Mouse (Mus musculus) forebrain, embryonic 11.5 days (tissue): Measurements from ENCODE around the gene Osbpl2. TPM values are rescaled to one million over a fixed set of nuclear protein-coding genes. Genes with fewer than 3 reads are reported as not detected.

Experiments used
- ATAC-seq: fragments of 200-750 bp; cut with Nextera tagmentation; replicated peaks from 2 replicates; pipeline ENCODE4 v1.8.0; 2017; ENCODE audit warnings: moderate TSS enrichment; ENCODE audit not compliant: low FRiP score
- DNase-seq: peaks from one replicate; pipeline ENCODE4 v3.0.0-alpha.2; 2017; ENCODE audit warnings: low spot score
- H3K27ac ChIP-seq: fragments of 300-500 bp; sonication (generic); 2 replicates; pipeline ENCODE4 v1.5.1; 2014; ENCODE audit warnings: low read depth, low read length
- H3K27me3 ChIP-seq: fragments of 300-500 bp; sonication (generic); 2 replicates; pipeline ENCODE4 v1.6.1; 2014; ENCODE audit warnings: mild to moderate bottlenecking, low read length, mixed read lengths; ENCODE audit not compliant: control insufficient read depth, insufficient read depth
- H3K36me3 ChIP-seq: fragments of 300-500 bp; sonication (generic); 2 replicates; pipeline ENCODE4 v1.6.1; 2014; ENCODE audit warnings: mild to moderate bottlenecking, low read length, moderate library complexity, mixed read lengths; ENCODE audit not compliant: control insufficient read depth, insufficient read depth
- H3K4me1 ChIP-seq: fragments of 300-500 bp; sonication (generic); replicated peaks from 2 replicates; pipeline ENCODE4 v1.6.1; 2014; ENCODE audit warnings: low read length, mixed read lengths; ENCODE audit not compliant: control insufficient read depth, insufficient read depth
- H3K4me2 ChIP-seq: fragments of 300-500 bp; sonication (generic); 2 replicates; pipeline ENCODE4 v1.6.1; 2014; ENCODE audit warnings: low read depth, mild to moderate bottlenecking, low read length, moderate library complexity, mixed read lengths; ENCODE audit not compliant: severe bottlenecking
- H3K4me3 ChIP-seq: fragments of 300-500 bp; sonication (generic); 2 replicates; pipeline ENCODE4 v1.5.1; 2014; ENCODE audit warnings: low read depth, low read length
- H3K9ac ChIP-seq: fragments of 300-500 bp; sonication (generic); 2 replicates; pipeline ENCODE4 v1.6.1; 2014; ENCODE audit warnings: low read length
- H3K9me3 ChIP-seq: fragments of 300-500 bp; sonication (generic); 2 replicates; pipeline ENCODE4 v1.6.1; 2016; ENCODE audit warnings: low read length, mixed read lengths; ENCODE audit not compliant: control insufficient read depth
- WGBS: fragments of 180-500 bp; shearing (Covaris S2); extraction: QIAGEN DNeasy Blood & Tissue Kit; methylation state at CpG from one replicate; pipeline ENCODE4 v1.1.7; 2014; 5-methylcytosine and 5-hydroxymethylcytosine counted together
- polyA plus RNA-seq: library from polyadenylated mRNA; unstranded; fragments of >200 nt; fragmentation: Nextera tagmentation; extraction: Ambion mirVana; gene quantifications from 2 replicates; pipeline ENCODE4 v1.2.1, GENCODE M21; 2014

The Osbpl2 gene
- polyA plus RNA-seq, 1 experiment from 2014 or later: 43.8 TPM

DNA sequence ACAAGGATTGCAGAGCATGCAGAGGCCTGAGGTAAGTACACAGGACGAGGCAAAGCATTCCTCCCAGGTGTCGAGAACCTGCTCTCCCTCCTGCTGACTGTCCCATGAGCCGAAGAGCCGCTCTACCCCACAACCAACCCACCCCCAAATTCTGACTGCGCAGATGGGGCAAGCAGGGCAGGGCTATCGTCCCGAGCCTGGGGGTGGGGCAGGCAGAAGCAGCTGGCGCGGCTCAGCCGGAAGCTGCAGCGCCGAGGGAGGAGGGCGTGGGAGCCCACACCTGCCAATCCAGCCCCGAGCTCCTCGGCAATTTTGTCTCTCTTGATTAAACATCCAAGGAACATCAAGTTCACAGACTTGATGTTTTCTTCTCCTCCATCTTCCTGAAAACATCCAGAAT is 19.6 kb upstream of the Osbpl2 start:
- Histone ChIP-seq H3K27ac (no peak overlapping the region), H3K9me3 (no peaks in the 10 kb centered on the region), H3K27me3 (peaks cover 40% of the 10 kb centered on the region), H3K36me3 (no peaks in the 10 kb centered on the region), H3K9ac (no peak overlapping the region), H3K4me3 (no peak overlapping the region), H3K4me2 (no peak overlapping the region), H3K4me1 (peaks cover 15% of the 10 kb centered on the region; the same call in 1 of the 2 replicates)
- ATAC-seq (no peak), DNase-seq (no peak)
- 19% methylated on average over 15 of the region's 15 CpGs for WGBS

- ATAC-seq (no peak), DNase-seq (no peak)
- Histone ChIP-seq H3K36me3 (no peaks in the 10 kb centered on the region), H3K4me2 (peak overlapping the region; percentile 81), H3K4me1 (peaks cover 15% of the 10 kb centered on the region; the same call in 1 of the 2 replicates), H3K27ac (no peak overlapping the region), H3K27me3 (peaks cover 52% of the 10 kb centered on the region), H3K9ac (peak overlapping the region; percentile 59), H3K4me3 (peak overlapping the region; percentile 45), H3K9me3 (no peaks in the 10 kb centered on the region)
- 1% methylated on average over 51 of the region's 57 CpGs for WGBS
These were observed 15.7 kb upstream of the Osbpl2 start for GRCm38 (mm10) chr2:180103151-180103977.

- no peaks in the 10 kb centered on the region for H3K9me3 ChIP-seq
- DNase-seq: peak; percentile 90
- H3K4me3 ChIP-seq: peak within 1 kb of the TSS; percentile 45
- no peak within 1 kb of the TSS for H3K27ac ChIP-seq
- peak within 1 kb of the TSS; percentile 81 for H3K4me2 ChIP-seq
- peaks cover 51% of the 10 kb centered on the region for H3K27me3 ChIP-seq
- ATAC-seq: peak; percentile 78
- WGBS: under 1% methylated on average over 72 of the region's 87 CpGs
- H3K9ac ChIP-seq: peak within 1 kb of the TSS; percentile 59
- H3K36me3 ChIP-seq: no peaks in the 10 kb centered on the region
- peaks cover 15% of the 10 kb centered on the region; the same call in 1 of the 2 replicates for H3K4me1 ChIP-seq
These were observed 15.0 kb upstream of the Osbpl2 start, which contains the start of gene Hrh3 for GRCm38 (mm10) chr2:180103978-180104658. Hrh3 (minus strand) TSS chr2:180104488.

DNA sequence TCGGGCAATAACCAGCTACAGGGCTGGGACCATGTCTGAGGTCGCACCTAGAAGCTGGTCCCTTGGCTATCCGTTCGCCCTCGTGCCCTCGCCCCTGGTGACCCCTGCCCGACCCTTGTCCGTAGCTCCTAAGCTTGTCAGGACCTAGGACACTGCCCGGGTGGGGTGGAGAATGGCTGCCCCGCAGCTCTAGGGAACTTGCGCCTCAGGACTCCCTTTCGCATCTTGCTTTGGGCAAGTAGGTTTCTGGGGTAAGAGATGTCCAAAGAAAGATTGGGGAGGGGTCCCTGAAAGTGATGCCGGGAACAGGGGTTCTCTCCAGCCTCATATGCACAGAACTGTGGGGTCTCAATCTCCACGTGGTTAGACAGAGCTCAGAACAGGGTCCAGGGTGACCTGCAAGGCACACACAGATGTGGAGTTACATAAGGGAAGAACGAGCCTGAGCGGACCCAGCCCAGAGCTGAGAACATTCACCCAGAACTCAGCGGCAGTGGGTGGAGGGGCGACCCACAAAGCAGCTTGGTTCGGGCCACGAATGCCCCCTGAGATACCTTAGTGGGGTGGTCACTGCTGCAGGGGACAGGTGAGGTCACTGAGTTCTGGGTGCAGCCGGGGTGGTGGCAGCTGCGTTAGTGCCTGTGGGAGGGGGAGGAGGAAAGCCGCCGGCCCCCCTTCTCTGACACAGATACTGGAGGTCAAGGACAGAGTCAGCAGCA is 14.3 kb upstream of the Osbpl2 start:
- DNase-seq: no peak
- peak overlapping the region; percentile 81 for H3K4me2 ChIP-seq
- ATAC-seq: no peak
- peak overlapping the region; percentile 45 for H3K4me3 ChIP-seq
- H3K4me1 ChIP-seq: peaks cover 12% of the 10 kb centered on the region; the same call in 1 of the 2 replicates
- no peaks in the 10 kb centered on the region for H3K36me3 ChIP-seq
- WGBS: 8% methylated on average over 24 of the region's 24 CpGs
- no peak overlapping the region for H3K27ac ChIP-seq
- H3K9me3 ChIP-seq: no peaks in the 10 kb centered on the region
- no peak overlapping the region for H3K9ac ChIP-seq
- H3K27me3 ChIP-seq: peaks cover 51% of the 10 kb centered on the region

DNA sequence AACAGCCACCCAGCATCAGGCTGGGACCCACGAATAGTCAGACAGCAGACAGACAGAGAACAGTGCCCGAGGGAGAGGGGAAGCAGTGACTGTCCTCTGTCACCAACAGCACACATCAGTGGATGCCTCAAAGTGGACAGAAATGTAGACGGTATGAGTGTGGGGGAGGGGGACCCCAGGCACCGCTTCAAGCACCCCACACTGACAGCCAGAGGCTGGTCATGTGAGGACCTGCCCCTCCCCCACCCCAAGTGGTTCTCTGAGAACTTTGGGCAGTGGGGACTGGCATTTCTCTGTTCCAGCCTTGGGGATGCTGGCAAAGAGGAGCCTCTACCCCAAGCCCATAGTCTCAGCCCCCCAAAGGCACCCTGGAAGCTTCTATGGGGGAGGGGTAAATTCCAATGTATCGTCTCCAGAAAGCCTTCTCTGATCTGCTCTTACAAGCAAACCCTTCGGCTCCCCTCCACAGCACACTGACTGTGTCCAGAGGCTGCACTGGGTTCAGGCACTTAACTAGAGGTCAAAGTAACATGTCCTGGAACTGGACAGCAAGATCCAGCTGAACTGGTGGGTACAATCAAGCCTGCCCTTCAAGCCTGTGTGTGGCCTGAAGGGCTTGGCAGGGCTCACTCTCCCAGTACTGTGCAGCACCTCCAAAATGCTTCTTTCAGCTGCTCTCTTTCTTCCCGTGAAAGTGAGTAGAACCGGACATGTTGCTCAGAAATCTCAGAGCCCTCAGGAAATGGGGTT is 13.5 kb upstream of the Osbpl2 start:
- WGBS: 28% methylated on average over 8 of the region's 8 CpGs
- H3K27ac ChIP-seq: no peak overlapping the region
- H3K9me3 ChIP-seq: no peaks in the 10 kb centered on the region
- no peak overlapping the region for H3K4me3 ChIP-seq
- H3K9ac ChIP-seq: no peak overlapping the region
- DNase-seq (peak; percentile 48), ATAC-seq (no peak)
- H3K27me3 ChIP-seq: peaks cover 45% of the 10 kb centered on the region
- no peak overlapping the region for H3K4me2 ChIP-seq
- H3K4me1 ChIP-seq: peaks cover 10% of the 10 kb centered on the region; the same call in 1 of the 2 replicates
- no peaks in the 10 kb centered on the region for H3K36me3 ChIP-seq

DNA sequence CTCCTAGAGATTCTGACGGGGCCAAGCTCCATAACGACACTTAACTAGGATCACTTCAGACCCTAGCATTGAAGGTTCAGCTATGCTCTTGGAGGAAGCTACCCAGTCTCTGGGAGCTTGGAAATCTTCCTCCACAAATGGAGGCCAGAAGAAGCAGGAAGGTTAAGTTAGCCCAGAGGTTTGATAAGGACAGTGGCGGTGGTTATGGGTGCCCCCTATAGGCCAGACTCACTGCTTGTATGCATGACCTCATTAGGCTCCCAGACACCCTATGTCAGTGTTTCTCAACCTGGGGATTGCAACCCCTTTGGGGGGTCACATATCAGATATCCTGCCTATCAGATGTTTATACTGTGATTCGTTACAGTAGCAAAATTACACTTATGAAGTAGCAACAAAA is 12.0 kb upstream of the Osbpl2 start:
- peaks cover 10% of the 10 kb centered on the region; the same call in 1 of the 2 replicates for H3K4me1 ChIP-seq
- H3K36me3 ChIP-seq: no peaks in the 10 kb centered on the region
- H3K9me3 ChIP-seq: no peaks in the 10 kb centered on the region
- no peak overlapping the region for H3K27ac ChIP-seq
- peaks cover 38% of the 10 kb centered on the region for H3K27me3 ChIP-seq
- DNase-seq (peak; percentile 49), ATAC-seq (no peak)
- H3K4me2 ChIP-seq: no peak overlapping the region
- H3K4me3 ChIP-seq: no peak overlapping the region
- WGBS: 64% methylated on average over 4 of the region's 4 CpGs
- no peak overlapping the region for H3K9ac ChIP-seq

DNA sequence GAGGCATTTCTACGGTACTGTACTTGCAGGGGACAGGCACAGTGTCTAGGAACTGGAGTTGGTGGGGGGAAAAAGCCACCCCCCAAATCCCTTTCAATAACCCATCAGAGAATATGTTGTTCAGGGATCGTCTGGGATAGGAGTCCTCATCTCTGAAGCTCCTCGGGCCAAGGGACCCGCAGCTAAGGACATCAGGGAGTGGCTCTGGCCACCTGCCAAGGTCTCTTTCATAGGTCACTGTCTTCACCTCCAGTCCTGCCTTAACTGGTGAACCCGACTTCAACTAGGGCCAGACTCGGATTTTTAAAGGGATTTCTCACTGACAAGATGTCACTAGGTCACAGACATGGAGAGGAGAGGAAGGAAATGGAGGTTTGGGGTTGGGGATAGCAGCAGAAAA is 10.8 kb upstream of the Osbpl2 start:
- no peak overlapping the region for H3K27ac ChIP-seq
- no peaks in the 10 kb centered on the region for H3K36me3 ChIP-seq
- ATAC-seq (no peak), DNase-seq (peak; percentile 31)
- H3K4me3 ChIP-seq: no peak overlapping the region
- no peaks in the 10 kb centered on the region for H3K9me3 ChIP-seq
- H3K9ac ChIP-seq: no peak overlapping the region
- WGBS: 72% methylated on average over 6 of the region's 6 CpGs
- peaks cover 8% of the 10 kb centered on the region; the same call in 1 of the 2 replicates for H3K4me1 ChIP-seq
- no peak overlapping the region for H3K4me2 ChIP-seq
- peaks cover 26% of the 10 kb centered on the region for H3K27me3 ChIP-seq
